Mouse (Mus musculus) forebrain, embryonic 13.5 days (tissue): ENCODE measurements around the gene Ormdl2. TPM values are rescaled to one million over a fixed set of nuclear protein-coding genes. Genes with fewer than 3 reads are reported as not detected.

Source experiments
- ATAC-seq: fragments of 200-750 bp; cut with Nextera tagmentation; 2 replicates; pipeline ENCODE4 v1.8.0; 2017
- H3K27ac ChIP-seq: fragments of 300-500 bp; sonication (generic); 2 replicates; pipeline ENCODE4 v1.5.1; 2015; ENCODE audit warnings: inconsistent platforms, mild to moderate bottlenecking, moderate library complexity
- H3K27me3 ChIP-seq: fragments of 300-500 bp; sonication (generic); 2 replicates; pipeline ENCODE4 v1.6.1; 2015; ENCODE audit warnings: mild to moderate bottlenecking, inconsistent platforms
- H3K36me3 ChIP-seq: fragments of 300-500 bp; sonication (generic); 2 replicates; pipeline ENCODE4 v1.6.1; 2015; ENCODE audit warnings: mild to moderate bottlenecking, inconsistent platforms; ENCODE audit not compliant: poor library complexity, severe bottlenecking
- H3K4me1 ChIP-seq: fragments of 300-500 bp; sonication (generic); 2 replicates; pipeline ENCODE4 v1.6.1; 2015; ENCODE audit warnings: inconsistent platforms
- H3K4me2 ChIP-seq: fragments of 300-500 bp; sonication (generic); 2 replicates; pipeline ENCODE4 v1.6.1; 2015; ENCODE audit warnings: inconsistent platforms, mild to moderate bottlenecking, moderate library complexity
- H3K4me3 ChIP-seq: fragments of 300-500 bp; sonication (generic); 2 replicates; pipeline ENCODE4 v1.5.1; 2015; ENCODE audit warnings: mild to moderate bottlenecking, inconsistent platforms
- H3K9ac ChIP-seq: fragments of 300-500 bp; sonication (generic); 2 replicates; pipeline ENCODE4 v1.6.1; 2015; ENCODE audit warnings: mild to moderate bottlenecking, inconsistent platforms
- H3K9me3 ChIP-seq: fragments of 300-500 bp; sonication (generic); replicated peaks from 2 replicates; pipeline ENCODE4 v1.6.1; 2016; ENCODE audit warnings: inconsistent platforms
- WGBS: fragments of 180-500 bp; shearing (Covaris S2); methylation state at CpG from one replicate; pipeline ENCODE4 v1.1.7; 2015; 5-methylcytosine and 5-hydroxymethylcytosine counted together
- polyA plus RNA-seq: library from polyadenylated mRNA; unstranded; fragments of >200 nt; fragmentation: Nextera tagmentation; extraction: Ambion mirVana; gene quantifications from 2 replicates; pipeline ENCODE4 v1.2.1, GENCODE M21; 2015

Ormdl2 gene
- polyA plus RNA-seq, 1 experiment from 2014 or later: 46.5 TPM

GRCm38 (mm10) chr10:128802956-128803355 is 18.5 kb downstream of the Ormdl2 start:
- Histone ChIP-seq H3K4me3 (peak overlapping the region; percentile 78), H3K4me2 (peak overlapping the region; percentile 78), H3K36me3 (peaks cover 51% of the 10 kb centered on the region), H3K27ac (no peak overlapping the region), H3K4me1 (peaks cover 39% of the 10 kb centered on the region), H3K9ac (peak overlapping the region; percentile 88), H3K9me3 (no peaks in the 10 kb centered on the region), H3K27me3 (no peaks in the 10 kb centered on the region)
- 69% methylated on average over 4 of the region's 4 CpGs for WGBS
- ATAC-seq: no peak

- Histone ChIP-seq H3K27me3 (no peaks in the 10 kb centered on the region), H3K4me1 (peaks cover 30% of the 10 kb centered on the region), H3K9me3 (no peaks in the 10 kb centered on the region), H3K4me2 (no peak overlapping the region), H3K9ac (peak overlapping the region; percentile 88), H3K27ac (no peak overlapping the region), H3K36me3 (peaks cover 42% of the 10 kb centered on the region), H3K4me3 (no peak overlapping the region)
- no peak for ATAC-seq
- WGBS: 87% methylated on average over 16 of the region's 16 CpGs
These were observed 19.4 kb downstream of the Ormdl2 start for GRCm38 (mm10) chr10:128801981-128802495.

DNA sequence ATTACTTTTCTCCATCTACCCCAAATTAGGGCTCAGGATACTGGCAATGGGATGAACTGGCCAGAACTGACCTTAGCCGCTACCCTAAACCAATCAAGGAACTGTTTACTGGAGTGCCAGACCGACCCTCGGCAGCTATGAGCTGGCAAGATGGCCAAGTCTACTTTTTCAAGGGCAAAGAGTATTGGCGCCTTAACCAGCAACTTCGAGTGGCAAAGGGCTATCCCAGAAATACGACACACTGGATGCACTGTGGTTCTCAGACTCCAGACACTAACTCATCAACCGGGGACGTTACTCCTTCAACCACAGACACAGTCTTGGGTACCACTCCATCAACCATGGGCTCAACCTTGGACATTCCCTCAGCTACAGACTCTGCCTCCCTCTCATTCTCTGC is 22.8 kb downstream of the Ormdl2 start:
- no peak for ATAC-seq
- Histone ChIP-seq H3K4me3 (no peak overlapping the region), H3K9me3 (no peaks in the 10 kb centered on the region), H3K36me3 (peaks cover 34% of the 10 kb centered on the region), H3K27me3 (no peaks in the 10 kb centered on the region), H3K4me2 (no peak overlapping the region), H3K9ac (no peak overlapping the region), H3K27ac (no peak overlapping the region), H3K4me1 (peaks cover 16% of the 10 kb centered on the region)
- 95% methylated on average over 8 of the region's 8 CpGs for WGBS

- Histone ChIP-seq H3K36me3 (peaks cover 17% of the 10 kb centered on the region), H3K4me1 (no peaks in the 10 kb centered on the region), H3K4me2 (no peak overlapping the region), H3K9ac (no peak overlapping the region), H3K9me3 (no peaks in the 10 kb centered on the region), H3K4me3 (no peak overlapping the region), H3K27ac (no peak overlapping the region), H3K27me3 (no peaks in the 10 kb centered on the region)
- ATAC-seq: no peak
- 93% methylated on average over 3 of the region's 3 CpGs for WGBS
These were observed 25.9 kb downstream of the Ormdl2 start for GRCm38 (mm10) chr10:128795581-128795980.

- Histone ChIP-seq H3K36me3 (peaks cover 7% of the 10 kb centered on the region; the same call in 1 of the 2 replicates), H3K4me2 (no peak overlapping the region), H3K9me3 (no peaks in the 10 kb centered on the region), H3K9ac (no peak overlapping the region), H3K4me3 (no peak overlapping the region), H3K27me3 (no peaks in the 10 kb centered on the region), H3K27ac (no peak overlapping the region), H3K4me1 (no peaks in the 10 kb centered on the region)
- ATAC-seq: no peak
- WGBS: 89% methylated on average over 5 of the region's 5 CpGs
These were observed 27.1 kb downstream of the Ormdl2 start for GRCm38 (mm10) chr10:128794391-128794790.

- Histone ChIP-seq H3K4me1 (no peaks in the 10 kb centered on the region), H3K27me3 (no peaks in the 10 kb centered on the region), H3K27ac (no peak overlapping the region), H3K4me3 (no peak overlapping the region), H3K4me2 (no peak overlapping the region), H3K36me3 (no peaks in the 10 kb centered on the region), H3K9me3 (no peaks in the 10 kb centered on the region), H3K9ac (no peak overlapping the region)
- no peak for ATAC-seq
- WGBS: 96% methylated on average over 1 of the region's 1 CpGs
These were observed 28.2 kb downstream of the Ormdl2 start for GRCm38 (mm10) chr10:128793258-128793657.

DNA sequence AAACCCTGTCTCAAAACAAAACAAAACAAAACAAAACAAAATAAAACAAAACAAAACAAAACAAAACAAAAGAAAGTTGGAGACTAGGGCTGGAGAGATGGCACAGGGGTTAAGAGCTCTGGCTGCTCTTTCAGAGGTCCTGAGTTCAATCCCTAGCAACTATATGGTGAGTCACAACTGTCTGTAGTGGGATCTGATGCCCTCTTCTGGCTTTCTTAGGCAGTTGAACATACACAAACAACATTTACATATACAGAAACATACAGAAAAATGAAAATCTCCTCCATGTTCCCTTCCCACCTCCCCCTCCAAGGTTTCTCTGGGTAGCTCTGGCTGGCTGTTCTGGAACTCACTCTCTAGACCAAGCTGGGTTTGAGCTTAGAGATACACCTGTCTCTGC is 29.4 kb downstream of the Ormdl2 start:
- H3K4me1 ChIP-seq: no peaks in the 10 kb centered on the region
- ATAC-seq: no peak

DNA sequence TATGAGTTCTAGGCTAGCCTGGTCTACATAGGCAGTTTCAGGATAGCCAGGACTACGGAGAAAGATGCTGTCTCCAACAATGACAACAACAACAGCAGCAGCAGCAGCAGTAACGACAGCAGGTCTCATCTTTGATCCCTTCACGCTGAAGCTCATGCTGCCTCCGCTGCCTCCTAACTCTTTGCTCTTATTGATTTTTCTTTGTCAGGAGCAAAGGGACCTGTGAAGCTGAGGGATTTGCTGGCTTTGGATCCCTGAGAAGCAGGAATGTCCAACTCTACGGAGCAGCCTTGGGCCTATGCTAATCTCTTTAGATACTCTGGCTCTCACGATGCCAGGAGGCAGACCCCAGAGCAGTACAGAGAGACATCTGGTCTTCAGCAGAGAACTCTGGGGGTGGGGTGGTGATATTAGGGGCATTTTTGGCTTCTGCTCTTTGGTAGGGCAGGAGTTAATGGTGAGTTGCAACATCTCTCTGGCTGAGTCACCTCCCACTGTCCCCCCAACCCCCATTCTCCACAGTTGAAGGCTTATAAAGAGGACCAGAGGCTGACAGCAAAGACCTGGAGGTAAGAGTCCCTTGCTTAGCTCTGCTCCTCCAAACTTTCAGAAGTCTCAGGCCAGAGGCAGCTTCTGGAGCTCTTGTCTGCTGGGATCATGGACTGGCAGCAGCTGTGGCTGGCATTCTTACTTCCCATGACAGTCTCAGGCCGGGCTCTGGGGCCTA is 30.9 kb downstream of the Ormdl2 start, which contains the start of gene Mmp19:
Gene Mmp19 (plus strand): TSS at position 513 of the 727 bp plus-strand sequence.
- Histone ChIP-seq H3K36me3 (no peaks in the 10 kb centered on the region), H3K9ac (no peak within 1 kb of the TSS), H3K27me3 (no peaks in the 10 kb centered on the region), H3K4me3 (no peak within 1 kb of the TSS), H3K4me1 (no peaks in the 10 kb centered on the region), H3K9me3 (no peaks in the 10 kb centered on the region), H3K27ac (no peak within 1 kb of the TSS), H3K4me2 (no peak within 1 kb of the TSS)
- no peak for ATAC-seq
- 69% methylated on average over 7 of the region's 7 CpGs for WGBS

More for the DNA sequence above, 29.4 kb downstream of the Ormdl2 start:
- H3K4me2 ChIP-seq: no peak overlapping the region
- no peaks in the 10 kb centered on the region for H3K36me3 ChIP-seq
- no peaks in the 10 kb centered on the region for H3K9me3 ChIP-seq
- no peak overlapping the region for H3K9ac ChIP-seq
- no peak overlapping the region for H3K27ac ChIP-seq
- H3K4me3 ChIP-seq: no peak overlapping the region
- no peaks in the 10 kb centered on the region for H3K27me3 ChIP-seq

DNA sequence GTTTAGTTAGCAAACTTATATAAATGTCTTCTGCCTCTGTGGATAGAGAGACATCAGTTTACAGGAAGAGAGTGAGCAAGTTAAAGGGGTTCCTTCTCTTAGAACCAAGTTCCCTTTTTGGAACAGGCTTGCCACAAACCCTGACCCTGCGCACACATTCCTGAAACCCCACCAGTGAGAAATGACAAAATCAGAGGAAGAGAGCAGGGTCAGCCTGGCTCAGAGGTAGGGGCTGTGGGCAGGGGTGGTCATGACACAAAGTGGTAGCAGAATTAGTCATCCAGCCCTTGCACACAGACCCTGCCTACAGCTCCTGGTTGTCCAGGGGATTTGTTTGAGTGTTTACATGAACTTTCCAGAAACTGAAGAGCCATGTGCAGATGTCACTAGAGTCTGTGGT is 41.2 kb downstream of the Ormdl2 start:
- WGBS: 89% methylated on average over 1 of the region's 1 CpGs
- H3K4me1 ChIP-seq: no peaks in the 10 kb centered on the region
- no peak overlapping the region for H3K27ac ChIP-seq
- ATAC-seq: no peak
- no peak overlapping the region for H3K4me2 ChIP-seq
- H3K4me3 ChIP-seq: no peak overlapping the region
- H3K9me3 ChIP-seq: peaks cover 20% of the 10 kb centered on the region
- H3K27me3 ChIP-seq: no peaks in the 10 kb centered on the region
- H3K9ac ChIP-seq: no peak overlapping the region
- no peaks in the 10 kb centered on the region for H3K36me3 ChIP-seq

DNA sequence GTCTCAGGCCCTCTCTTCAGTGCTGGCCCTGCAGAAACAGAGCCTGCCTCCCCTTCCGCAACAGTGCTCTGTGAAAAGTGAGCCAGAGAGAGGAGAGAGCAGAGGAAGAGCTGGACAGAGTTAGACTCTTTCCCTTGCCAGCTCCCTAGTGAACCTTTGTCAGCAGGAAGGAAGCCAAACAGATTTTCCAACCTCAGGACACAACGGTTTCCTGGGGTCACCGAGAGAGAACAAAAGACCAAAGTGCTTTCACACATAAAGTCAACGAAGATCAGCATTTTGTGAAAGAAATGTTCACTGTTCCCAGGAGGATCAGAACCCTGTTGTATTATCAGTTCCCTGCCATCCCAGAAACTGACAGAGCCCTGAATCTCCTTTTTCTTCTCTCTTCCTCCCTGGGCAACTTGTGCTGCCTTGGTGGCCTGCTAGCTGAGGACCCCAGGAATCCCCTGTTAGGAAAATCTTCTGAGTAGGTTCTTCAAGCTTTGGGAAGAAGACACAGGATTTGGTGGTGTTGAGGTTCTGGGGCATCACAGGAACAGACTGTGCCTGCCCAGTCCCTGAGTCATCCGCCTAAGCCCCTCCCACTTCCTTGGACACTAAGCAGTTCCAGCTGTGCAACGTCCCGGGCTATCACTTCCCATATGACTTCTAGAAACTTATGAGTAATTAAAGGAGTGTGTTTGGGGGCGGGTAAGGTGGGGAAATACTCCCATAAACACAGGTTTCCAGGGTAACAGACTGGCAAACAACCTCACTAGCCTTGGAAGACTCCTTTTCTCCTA is 42.2 kb downstream of the Ormdl2 start:
- Histone ChIP-seq H3K4me1 (no peaks in the 10 kb centered on the region), H3K9me3 (peaks cover 12% of the 10 kb centered on the region), H3K27me3 (no peaks in the 10 kb centered on the region), H3K36me3 (no peaks in the 10 kb centered on the region), H3K4me2 (no peak overlapping the region), H3K27ac (no peak overlapping the region), H3K4me3 (no peak overlapping the region), H3K9ac (no peak overlapping the region)
- WGBS: 41% methylated on average over 8 of the region's 8 CpGs
- ATAC-seq: no peak

GRCm38 (mm10) chr10:128778441-128778840 is 43.0 kb downstream of the Ormdl2 start:
- H3K27ac ChIP-seq: no peak overlapping the region
- H3K4me2 ChIP-seq: no peak overlapping the region
- H3K9me3 ChIP-seq: 0 out of 2 replicates have a peak, but pooled peaks cover 4% of the 10 kb centered on the region
- no peak for ATAC-seq
- H3K4me3 ChIP-seq: no peak overlapping the region
- WGBS: 88% methylated on average over 2 of the region's 2 CpGs
- H3K27me3 ChIP-seq: no peaks in the 10 kb centered on the region
- H3K9ac ChIP-seq: no peak overlapping the region
- H3K36me3 ChIP-seq: no peaks in the 10 kb centered on the region
- no peaks in the 10 kb centered on the region for H3K4me1 ChIP-seq

GRCm38 (mm10) chr10:128773685-128774084 is 47.8 kb downstream of the Ormdl2 start:
- ATAC-seq: no peak
- H3K27ac ChIP-seq: no peak overlapping the region
- WGBS: 29% methylated on average over 5 of the region's 5 CpGs
- no peaks in the 10 kb centered on the region for H3K9me3 ChIP-seq
- H3K36me3 ChIP-seq: no peaks in the 10 kb centered on the region
- no peaks in the 10 kb centered on the region for H3K4me1 ChIP-seq
- no peak overlapping the region for H3K4me3 ChIP-seq
- H3K27me3 ChIP-seq: no peaks in the 10 kb centered on the region
- no peak overlapping the region for H3K4me2 ChIP-seq
- H3K9ac ChIP-seq: no peak overlapping the region
